9 mouse cellular contexts compared by ENCODE assay signal in genomic region chr7:4431548-4431947, GRCm38 (mm10). TPM values are rescaled to one million over a fixed set of nuclear protein-coding genes. Genes with fewer than 3 reads are reported as not detected.
A peak's percentile ranks its signal among the peaks of the same experiment; 100 is the strongest.
DNase-seq lines count a peak whose midpoint lies in the region; ATAC-seq and TF ChIP-seq lines count a peak whose summit lies in the region.
"Had no signal": no experiment of that assay in that cellular context is flagged by ENCODE, and none has a peak within 500 bp of the region (broad histone marks: within the 10 kb centered on the region; RNA-seq: fewer than 3 reads in every experiment).

No protein-coding gene starts in this region.

- intact Hi-C loops in heart, adult 2 months (cut with DNase I), result loop anchor here (2.0 kb wide), 1 partner anchor 39 kb away; no protein-coding TSS in a partner anchor

- H3K9ac ChIP-seq in ES-E14 (ENCODE audit: insufficient read depth, low read depth, low read length, poor library complexity, severe bottlenecking), result no peak overlapping the region
- no peak overlapping the region for H3K9ac ChIP-seq in heart, adult 2 months (ENCODE audit: low read depth, low read length)
- H3K9ac ChIP-seq: embryonic facial prominence, embryonic 15.5 days had no signal

- ATAC-seq in frontal cortex, adult (ENCODE audit: low TSS enrichment), result no peak

- in situ Hi-C loops in ES-E14 (cut with MboI; ENCODE audit: low sequenced_read_pairs in 2 of 2, unreplicated experiment in 2 of 2), result loop anchor here in 1 of 2 experiments (25.0 kb wide), 1 partner anchor 294 kb away; the partner anchor contains the start of gene Leng8

- H3K4me1 ChIP-seq in ES-E14 (ENCODE audit: control insufficient read depth in 2 of 2, insufficient read depth in 2 of 2, low read length in 2 of 2, poor library complexity in 1 of 2), result no peaks in the 10 kb centered on the region
- H3K4me1 ChIP-seq in heart, adult 2 months (ENCODE audit: control insufficient read depth, insufficient read depth, low read length), result no peaks in the 10 kb centered on the region
- H3K4me1 ChIP-seq: embryonic facial prominence, embryonic 15.5 days had no signal

- no peaks in the 10 kb centered on the region for H3K79me2 ChIP-seq in heart, adult 2 months (replicated peaks; ENCODE audit: control insufficient read depth, insufficient read depth, low read length)

- no peak for TF ChIP-seq POLR2A in heart, adult 2 months (IDR thresholded peaks at IDR 0.05; ENCODE audit: insufficient read depth, low read depth, low read length)

- 0 out of 2 replicates have a peak, but pooled peaks have one; percentile 53 for TF ChIP-seq EP300 in heart, adult 2 months (IDR thresholded peaks at IDR 0.05; ENCODE audit: insufficient read depth, low read depth, low read length)

- no peaks in the 10 kb centered on the region for H3K27me3 ChIP-seq in heart, adult 2 months (ENCODE audit: control insufficient read depth, insufficient read depth, low read length)
- H3K27me3 ChIP-seq: embryonic facial prominence, embryonic 15.5 days had no signal

- H3K27ac ChIP-seq in ES-E14 (ENCODE audit: insufficient read depth, low read depth, low read length, poor library complexity, severe bottlenecking), result no peak overlapping the region
- H3K27ac ChIP-seq in heart, adult 2 months, result no peak overlapping the region
- H3K27ac ChIP-seq: embryonic facial prominence, embryonic 15.5 days had no signal

- WGBS in heart, adult 2 months, result 78% methylated on average over 6 of the region's 6 CpGs

- TF ChIP-seq CTCF in heart, adult 2 months (IDR thresholded peaks at IDR 0.05), result peak; percentile 94

- peak; percentile 52 to 64 for DNase-seq in frontal cortex, postnatal 14 days (ENCODE audit: low spot score in 2 of 2)
- peak; percentile 64 for DNase-seq in ES-E14 (ENCODE audit: low read depth, low spot score)
- peak; percentile 55 for DNase-seq in c-Kit-positive CD71-positive TER-119-negative erythroid progenitor cells, embryonic 14.5 days (ENCODE audit: low read depth)
- peak; percentile 57 to 80 for DNase-seq in heart, adult 2 months
- DNase-seq in left cerebral cortex, adult 11 months (ENCODE audit: low spot score), result peak; percentile 38
- DNase-seq in natural killer cell, adult 2 months (ENCODE audit: low spot score in 2 of 2), result peak; percentile 56 to 78
- peak; percentile 33 to 40 for DNase-seq in thymus, adult 18-20 months

- no peak overlapping the region for H3K4me3 ChIP-seq in ES-E14 (ENCODE audit: insufficient read depth in 1 of 2, low read depth in 1 of 2, low read length in 2 of 2, poor library complexity in 1 of 2, severe bottlenecking in 1 of 2)
- H3K4me3 ChIP-seq in heart, adult 2 months, result no peak overlapping the region
- H3K4me3 ChIP-seq: embryonic facial prominence, embryonic 15.5 days had no signal

- H3K9me3 ChIP-seq in ES-E14 (ENCODE audit: control insufficient read depth, insufficient read depth, low read depth, low read length), result no peaks in the 10 kb centered on the region
- H3K9me3 ChIP-seq: embryonic facial prominence, embryonic 15.5 days had no signal

- peaks cover 51% of the 10 kb centered on the region for H3K36me3 ChIP-seq in ES-E14 (ENCODE audit: control insufficient read depth, insufficient read depth, low read length, poor library complexity, severe bottlenecking)
- H3K36me3 ChIP-seq in heart, adult 2 months (ENCODE audit: control insufficient read depth, insufficient read depth, low read length), result no peaks in the 10 kb centered on the region

TF ChIP-seq in ES-E14, 5 proteins besides CTCF, POLR2A, EP300 and RAD21:
- TF ChIP-seq HCFC1 (IDR thresholded peaks at IDR 0.05; ENCODE audit: borderline replicate concordance, insufficient read depth, low read length) (no peak), ZC3H11A (IDR thresholded peaks at IDR 0.05; ENCODE audit: borderline replicate concordance, low read depth, low read length) (peak; percentile 65; the same call in 1 of the 2 replicates)

RNA-seq across cellular contexts. Expression of gene Rdh13, which starts 13.9 kb away (rescaled TPM):
- total RNA-seq in ES-E14 (2012; rRNA removed), result 25.3 and 27.0 TPM in 2 replicates
- 10 to 100 TPM; 31.0 to 34.1 TPM for total RNA-seq in heart, adult 2 months (2021)
- polyA plus RNA-seq in heart, adult 2 months (2012; rRNA removed), result 25.1 and 42.5 TPM in 2 replicates

RNA-seq across cellular contexts. Expression of gene Eps8l1, which starts 28.9 kb away (rescaled TPM):
- 0.18 and 0.42 TPM in 2 replicates for total RNA-seq in ES-E14 (2012; rRNA removed)
- total RNA-seq in heart, adult 2 months (2021), result 1 to 10 TPM; 3.3 to 3.5 TPM
- 0.74 and 0.82 TPM in 2 replicates for polyA plus RNA-seq in heart, adult 2 months (2012; rRNA removed)

RNA-seq across cellular contexts. Expression of gene Gp6, which starts 34.0 kb away (rescaled TPM):
- not detected in 2 replicates for total RNA-seq in ES-E14 (2012; rRNA removed)
- 1 to 10 TPM in 1 of 2 experiments, under 1 TPM in 1; 0.50 to 1.9 TPM for total RNA-seq in heart, adult 2 months (2021)
- 0.44 and 0.76 TPM in 2 replicates for polyA plus RNA-seq in heart, adult 2 months (2012; rRNA removed)
- polyA plus RNA-seq: embryonic facial prominence, embryonic 15.5 days had no signal
